Mouse (Mus musculus): Measurements from ENCODE around the gene Xylt2. TPM values are rescaled to one million over a fixed set of nuclear protein-coding genes. Genes with fewer than 3 reads are reported as not detected.

Xylt2 gene
- polyA plus RNA-seq, 2 experiments = 1.8 to 2.8 TPM

- peak; percentile 70 for ATAC-seq (ENCODE audit: insufficient read depth)
- peak overlapping the region; percentile 43 for H3K27ac ChIP-seq
- peaks cover 27% of the 10 kb centered on the region for H3K36me3 ChIP-seq (replicated peaks; ENCODE audit: control insufficient read depth, insufficient read depth, low read depth)
- H3K27me3 ChIP-seq (ENCODE audit: control insufficient read depth, insufficient read depth, low read length) = no peaks in the 10 kb centered on the region
- DNase-seq (ENCODE audit: low read depth in 3 of 3, low spot score in 3 of 3) = no peak
- peaks cover 0 to 12% of the 10 kb centered on the region in 2 experiments; a peak in 2 of 4 replicates for H3K4me1 ChIP-seq (replicated peaks; ENCODE audit: control insufficient read depth in 2 of 2, insufficient read depth in 2 of 2, low read length in 1 of 2)
- peak overlapping the region; percentile 83 to 89 for H3K4me3 ChIP-seq (ENCODE audit: insufficient read depth in 1 of 2, low read depth in 2 of 2, low read length in 2 of 2)
- no peaks in the 10 kb centered on the region for H3K9me3 ChIP-seq (ENCODE audit: control insufficient read depth, low read length)
- peak overlapping the region; percentile 90 for H3K4me2 ChIP-seq (ENCODE audit: low read depth)
- TF ChIP-seq CTCF (IDR thresholded peaks at IDR 0.05; ENCODE audit: low read depth) = no peak
- no peak for TF ChIP-seq EP300 (IDR thresholded peaks at IDR 0.05; ENCODE audit: low read depth)
- under 1% methylated on average over 28 of the region's 28 CpGs for WGBS (ENCODE audit: insufficient replicate concordance)
- peak overlapping the region; percentile 91 for H3K9ac ChIP-seq (replicated peaks)
Measured at GRCm38 (mm10) chr11:94629884-94630198, 47.5 kb downstream of the Xylt2 start.

DNA sequence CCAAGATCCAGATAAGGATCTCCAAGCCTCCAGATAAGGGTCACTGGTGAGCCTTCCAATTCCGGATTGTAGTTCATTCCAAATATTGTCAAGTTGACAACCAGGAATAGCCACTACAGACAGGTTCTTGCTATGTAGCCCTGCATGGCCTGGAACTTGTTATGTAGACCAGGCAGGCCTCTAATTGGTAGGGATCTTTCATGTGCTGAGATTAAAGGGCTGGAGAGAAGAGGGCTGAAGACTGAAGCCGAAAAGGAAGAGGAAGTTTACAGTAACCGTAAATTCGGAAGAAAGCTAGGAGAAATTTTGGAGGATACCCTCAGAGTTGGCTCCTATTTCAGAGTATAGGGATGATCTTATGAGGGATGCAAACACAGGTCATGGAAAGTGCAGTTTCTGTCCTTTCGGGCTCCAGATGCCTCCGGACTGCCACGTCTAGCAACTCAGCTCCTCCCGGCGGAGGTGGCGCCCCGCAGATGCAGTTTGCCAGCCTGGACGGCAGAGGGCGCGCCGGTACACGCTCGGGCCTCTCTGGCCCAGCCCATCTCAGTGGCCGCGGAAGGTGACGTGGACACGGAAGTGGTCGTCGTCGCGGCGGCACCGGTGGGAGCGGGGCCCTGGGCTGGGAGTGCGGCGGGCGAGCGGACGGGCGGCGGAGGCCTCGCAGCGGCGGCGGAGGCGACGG lies 48.0 kb downstream of the Xylt2 start, which contains the start of gene Lrrc59:
Gene Lrrc59 (plus strand): TSS at position 569 of the 685 bp plus-strand sequence.
- Histone ChIP-seq H3K4me1 (replicated peaks; ENCODE audit: control insufficient read depth in 2 of 2, insufficient read depth in 2 of 2, low read length in 1 of 2) (peaks cover 0 to 12% of the 10 kb centered on the region in 2 experiments; a peak in 2 of 4 replicates), H3K9ac (replicated peaks) (peak within 1 kb of the TSS; percentile 91), H3K4me3 (ENCODE audit: insufficient read depth in 1 of 2, low read depth in 2 of 2, low read length in 2 of 2) (peak within 1 kb of the TSS; percentile 83 to 89), H3K27ac (peak within 1 kb of the TSS; percentile 43), H3K36me3 (replicated peaks; ENCODE audit: control insufficient read depth, insufficient read depth, low read depth) (peaks cover 22% of the 10 kb centered on the region), H3K4me2 (ENCODE audit: low read depth) (peak within 1 kb of the TSS; percentile 90), H3K27me3 (ENCODE audit: control insufficient read depth, insufficient read depth, low read length) (no peaks in the 10 kb centered on the region), H3K9me3 (ENCODE audit: control insufficient read depth, low read length) (no peaks in the 10 kb centered on the region)
- WGBS (ENCODE audit: insufficient replicate concordance) = 2% methylated on average over 41 of the region's 41 CpGs
- ATAC-seq (ENCODE audit: insufficient read depth) = peak; percentile 93
- TF ChIP-seq CTCF (IDR thresholded peaks at IDR 0.05; ENCODE audit: low read depth) (peak; percentile 99), EP300 (IDR thresholded peaks at IDR 0.05; ENCODE audit: low read depth) (no peak)
- DNase-seq (ENCODE audit: low read depth in 3 of 3, low spot score in 3 of 3) = peak; percentile 76 to 79 (median 79)

- WGBS (ENCODE audit: insufficient replicate concordance) = 14% methylated on average over 2 of the region's 2 CpGs
- ATAC-seq (ENCODE audit: insufficient read depth) = no peak
Measured at GRCm38 (mm10) chr11:94622162-94622561, 55.2 kb downstream of the Xylt2 start.

DNA sequence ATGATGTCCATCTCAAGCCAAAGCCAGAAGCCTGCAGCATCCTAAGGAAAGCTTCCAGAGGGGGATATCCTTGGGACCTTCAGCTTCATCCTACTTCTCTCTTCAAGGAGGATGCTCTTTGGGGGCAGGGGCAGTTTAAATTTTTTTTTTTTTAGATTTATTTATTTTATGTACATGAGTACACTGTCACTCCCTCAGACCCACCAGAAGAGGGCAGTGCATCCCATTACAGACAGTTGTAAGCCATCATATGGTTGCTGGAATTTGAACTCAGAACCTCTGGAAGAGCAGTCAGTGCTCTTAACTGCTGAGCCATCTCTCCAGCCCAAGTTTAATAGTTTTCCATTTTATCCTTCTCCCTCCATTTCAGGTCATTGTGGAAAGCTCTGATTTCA lies 55.9 kb downstream of the Xylt2 start:
- H3K27me3 ChIP-seq (ENCODE audit: control insufficient read depth, insufficient read depth, low read length) = no peaks in the 10 kb centered on the region
- H3K27ac ChIP-seq = no peak overlapping the region
- H3K4me3 ChIP-seq (ENCODE audit: insufficient read depth in 1 of 2, low read depth in 2 of 2, low read length in 2 of 2) = no peak overlapping the region
- H3K4me2 ChIP-seq (ENCODE audit: low read depth) = no peak overlapping the region
- H3K9ac ChIP-seq (replicated peaks) = no peak overlapping the region
- TF ChIP-seq EP300 (IDR thresholded peaks at IDR 0.05; ENCODE audit: low read depth) (no peak), CTCF (IDR thresholded peaks at IDR 0.05; ENCODE audit: low read depth) (peak; percentile 27; the same call in 1 of the 2 replicates)
- no peak for ATAC-seq (ENCODE audit: insufficient read depth)
- no peak for DNase-seq (ENCODE audit: low read depth in 3 of 3, low spot score in 3 of 3)
- H3K9me3 ChIP-seq (ENCODE audit: control insufficient read depth, low read length) = no peaks in the 10 kb centered on the region
- no peaks in the 10 kb centered on the region; a peak in 1 of 4 replicates for H3K4me1 ChIP-seq (replicated peaks; ENCODE audit: control insufficient read depth in 2 of 2, insufficient read depth in 2 of 2, low read length in 1 of 2)
- no peaks in the 10 kb centered on the region for H3K36me3 ChIP-seq (replicated peaks; ENCODE audit: control insufficient read depth, insufficient read depth, low read depth)

More at GRCm38 (mm10) chr11:94622162-94622561, 55.2 kb downstream of the Xylt2 start:
- Histone ChIP-seq H3K4me1 (replicated peaks; ENCODE audit: control insufficient read depth in 2 of 2, insufficient read depth in 2 of 2, low read length in 1 of 2) (no peaks in the 10 kb centered on the region; a peak in 1 of 4 replicates), H3K36me3 (replicated peaks; ENCODE audit: control insufficient read depth, insufficient read depth, low read depth) (no peaks in the 10 kb centered on the region), H3K4me3 (ENCODE audit: insufficient read depth in 1 of 2, low read depth in 2 of 2, low read length in 2 of 2) (no peak overlapping the region), H3K9ac (replicated peaks) (no peak overlapping the region), H3K9me3 (ENCODE audit: control insufficient read depth, low read length) (no peaks in the 10 kb centered on the region), H3K4me2 (ENCODE audit: low read depth) (no peak overlapping the region), H3K27ac (no peak overlapping the region), H3K27me3 (ENCODE audit: control insufficient read depth, insufficient read depth, low read length) (no peaks in the 10 kb centered on the region)
- no peak for TF ChIP-seq CTCF (IDR thresholded peaks at IDR 0.05; ENCODE audit: low read depth)
- no peak for TF ChIP-seq EP300 (IDR thresholded peaks at IDR 0.05; ENCODE audit: low read depth)
- DNase-seq (ENCODE audit: low read depth in 3 of 3, low spot score in 3 of 3) = no peak

GRCm38 (mm10) chr11:94620766-94621457 lies 56.4 kb downstream of the Xylt2 start:
- no peak for ATAC-seq (ENCODE audit: insufficient read depth)
- H3K27me3 ChIP-seq (ENCODE audit: control insufficient read depth, insufficient read depth, low read length) = no peaks in the 10 kb centered on the region
- WGBS (ENCODE audit: insufficient replicate concordance) = 35% methylated on average over 6 of the region's 6 CpGs
- H3K4me3 ChIP-seq (ENCODE audit: insufficient read depth in 1 of 2, low read depth in 2 of 2, low read length in 2 of 2) = no peak overlapping the region
- H3K4me1 ChIP-seq (replicated peaks; ENCODE audit: control insufficient read depth in 2 of 2, insufficient read depth in 2 of 2, low read length in 1 of 2) = no peaks in the 10 kb centered on the region; a peak in 1 of 4 replicates
- no peaks in the 10 kb centered on the region for H3K9me3 ChIP-seq (ENCODE audit: control insufficient read depth, low read length)
- no peak overlapping the region for H3K4me2 ChIP-seq (ENCODE audit: low read depth)
- no peaks in the 10 kb centered on the region for H3K36me3 ChIP-seq (replicated peaks; ENCODE audit: control insufficient read depth, insufficient read depth, low read depth)
- no peak for TF ChIP-seq EP300 (IDR thresholded peaks at IDR 0.05; ENCODE audit: low read depth)
- TF ChIP-seq CTCF (IDR thresholded peaks at IDR 0.05; ENCODE audit: low read depth) = no peak
- DNase-seq (ENCODE audit: low read depth in 3 of 3, low spot score in 3 of 3) = no peak
- H3K27ac ChIP-seq = no peak overlapping the region
- no peak overlapping the region for H3K9ac ChIP-seq (replicated peaks)
